Mouse (Mus musculus) heart, embryonic 12.5 days (tissue): ENCODE data around the gene Sorbs1. TPM values are rescaled to one million over a fixed set of nuclear protein-coding genes. Genes with fewer than 3 reads are reported as not detected.

Experiments
- ATAC-seq: fragments of 200-750 bp; cut with Nextera tagmentation; 2 replicates; pipeline ENCODE4 v1.8.0; 2017; ENCODE audit warnings: moderate TSS enrichment, moderate library complexity; ENCODE audit not compliant: insufficient number of reproducible peaks, low FRiP score
- H3K27ac ChIP-seq: fragments of 300-500 bp; sonication (generic); 2 replicates; pipeline ENCODE4 v1.5.1; 2016; ENCODE audit warnings: mild to moderate bottlenecking, moderate library complexity; ENCODE audit not compliant: poor library complexity, severe bottlenecking
- H3K27me3 ChIP-seq: fragments of 300-500 bp; sonication (generic); replicated peaks from 2 replicates; pipeline ENCODE4 v1.6.1; 2016; ENCODE audit warnings: mild to moderate bottlenecking, moderate library complexity
- H3K36me3 ChIP-seq: fragments of 300-500 bp; sonication (generic); 2 replicates; pipeline ENCODE4 v1.6.1; 2016; ENCODE audit warnings: mild to moderate bottlenecking, moderate library complexity
- H3K4me1 ChIP-seq: fragments of 300-500 bp; sonication (generic); replicated peaks from 2 replicates; pipeline ENCODE4 v1.6.1; 2016; ENCODE audit warnings: mild to moderate bottlenecking
- H3K4me2 ChIP-seq: fragments of 300-500 bp; sonication (generic); 2 replicates; pipeline ENCODE4 v1.6.1; 2016; ENCODE audit warnings: mild to moderate bottlenecking, moderate library complexity
- H3K4me3 ChIP-seq: fragments of 300-500 bp; sonication (generic); 2 replicates; pipeline ENCODE4 v1.5.1; 2016; ENCODE audit warnings: mild to moderate bottlenecking
- H3K9ac ChIP-seq: fragments of 300-500 bp; sonication (generic); 2 replicates; pipeline ENCODE4 v1.6.1; 2016; ENCODE audit warnings: mild to moderate bottlenecking, moderate library complexity
- H3K9me3 ChIP-seq: fragments of 300-500 bp; sonication (generic); replicated peaks from 2 replicates; pipeline ENCODE4 v1.6.1; 2016; ENCODE audit warnings: mild to moderate bottlenecking, moderate library complexity
- whole genome bisulfite sequencing: fragments of 180-500 bp; shearing (Covaris S2); methylation state at CpG from one replicate; pipeline ENCODE4 v1.1.7; 2016; 5-methylcytosine and 5-hydroxymethylcytosine counted together
- polyA plus RNA-seq: library from polyadenylated mRNA; unstranded; fragments of >200 nt; fragmentation: Nextera tagmentation; extraction: Ambion mirVana; gene quantifications from 2 replicates; pipeline ENCODE4 v1.2.1, GENCODE M21; 2016

Gene Sorbs1
- polyA plus RNA-seq, 1 experiment from 2014 or later = 86.6 TPM

GRCm38 (mm10) chr19:40425326-40425725 is 88.3 kb downstream of the Sorbs1 start:
- H3K4me1 ChIP-seq = peaks cover 63% of the 10 kb centered on the region
- peak; percentile 63; the same call in 1 of the 2 replicates for ATAC-seq
- WGBS = 29% methylated on average over 5 of the region's 5 CpGs
- no peaks in the 10 kb centered on the region for H3K9me3 ChIP-seq
- no peak overlapping the region for H3K4me2 ChIP-seq
- H3K36me3 ChIP-seq = no peaks in the 10 kb centered on the region
- no peak overlapping the region for H3K4me3 ChIP-seq
- H3K27me3 ChIP-seq = no peaks in the 10 kb centered on the region
- H3K27ac ChIP-seq = peak overlapping the region; percentile 73
- H3K9ac ChIP-seq = peak overlapping the region; percentile 60; the same call in 1 of the 2 replicates

- Histone ChIP-seq H3K36me3 (no peaks in the 10 kb centered on the region), H3K9ac (no peak overlapping the region), H3K4me1 (peaks cover 54% of the 10 kb centered on the region), H3K4me3 (no peak overlapping the region), H3K27ac (peak overlapping the region; percentile 63; the same call in 1 of the 2 replicates), H3K9me3 (no peaks in the 10 kb centered on the region), H3K27me3 (no peaks in the 10 kb centered on the region), H3K4me2 (no peak overlapping the region)
- ATAC-seq = no peak
- WGBS = 79% methylated on average over 7 of the region's 7 CpGs
Measured at GRCm38 (mm10) chr19:40421037-40421436, 92.5 kb downstream of the Sorbs1 start.

GRCm38 (mm10) chr19:40419315-40419714 is 94.3 kb downstream of the Sorbs1 start:
- Histone ChIP-seq H3K27ac (peak overlapping the region; percentile 36; the same call in 1 of the 2 replicates), H3K4me1 (peaks cover 53% of the 10 kb centered on the region), H3K9ac (no peak overlapping the region), H3K9me3 (no peaks in the 10 kb centered on the region), H3K36me3 (no peaks in the 10 kb centered on the region), H3K4me2 (no peak overlapping the region), H3K27me3 (no peaks in the 10 kb centered on the region), H3K4me3 (no peak overlapping the region)
- 53% methylated on average over 7 of the region's 7 CpGs for WGBS
- ATAC-seq = no peak

- peak overlapping the region; percentile 40; the same call in 1 of the 2 replicates for H3K9ac ChIP-seq
- peaks cover 46% of the 10 kb centered on the region for H3K4me1 ChIP-seq
- no peaks in the 10 kb centered on the region for H3K36me3 ChIP-seq
- WGBS = 56% methylated on average over 8 of the region's 8 CpGs
- peak overlapping the region; percentile 60; the same call in 1 of the 2 replicates for H3K27ac ChIP-seq
- no peak for ATAC-seq
- no peak overlapping the region for H3K4me3 ChIP-seq
- no peaks in the 10 kb centered on the region for H3K27me3 ChIP-seq
- H3K4me2 ChIP-seq = no peak overlapping the region
- no peaks in the 10 kb centered on the region for H3K9me3 ChIP-seq
Measured at GRCm38 (mm10) chr19:40417155-40417821, 96.3 kb downstream of the Sorbs1 start.

GRCm38 (mm10) chr19:40415725-40416124 is 97.9 kb downstream of the Sorbs1 start:
- Histone ChIP-seq H3K4me2 (no peak overlapping the region), H3K4me3 (no peak overlapping the region), H3K9ac (no peak overlapping the region), H3K9me3 (no peaks in the 10 kb centered on the region), H3K27ac (peak overlapping the region; percentile 87), H3K36me3 (no peaks in the 10 kb centered on the region), H3K4me1 (peaks cover 54% of the 10 kb centered on the region), H3K27me3 (no peaks in the 10 kb centered on the region)
- ATAC-seq = no peak
- WGBS = 84% methylated on average over 1 of the region's 1 CpGs

GRCm38 (mm10) chr19:40414798-40415475 is 98.6 kb downstream of the Sorbs1 start:
- 58% methylated on average over 11 of the region's 11 CpGs for WGBS
- Histone ChIP-seq H3K4me2 (no peak overlapping the region), H3K9ac (no peak overlapping the region), H3K9me3 (no peaks in the 10 kb centered on the region), H3K36me3 (no peaks in the 10 kb centered on the region), H3K27ac (peak overlapping the region; percentile 87), H3K27me3 (no peaks in the 10 kb centered on the region), H3K4me3 (no peak overlapping the region), H3K4me1 (peaks cover 55% of the 10 kb centered on the region)
- ATAC-seq = no peak

- Histone ChIP-seq H3K27ac (peak overlapping the region; percentile 87), H3K4me3 (no peak overlapping the region), H3K4me1 (peaks cover 58% of the 10 kb centered on the region), H3K4me2 (no peak overlapping the region), H3K9me3 (no peaks in the 10 kb centered on the region), H3K36me3 (no peaks in the 10 kb centered on the region), H3K9ac (no peak overlapping the region), H3K27me3 (no peaks in the 10 kb centered on the region)
- 52% methylated on average over 6 of the region's 6 CpGs for WGBS
- no peak for ATAC-seq
Measured at GRCm38 (mm10) chr19:40414386-40414785, 99.2 kb downstream of the Sorbs1 start.

- ATAC-seq = no peak
- Histone ChIP-seq H3K27ac (peak overlapping the region; percentile 50; the same call in 1 of the 2 replicates), H3K27me3 (no peaks in the 10 kb centered on the region), H3K4me3 (no peak overlapping the region), H3K9me3 (no peaks in the 10 kb centered on the region), H3K4me2 (no peak overlapping the region), H3K9ac (no peak overlapping the region), H3K36me3 (no peaks in the 10 kb centered on the region), H3K4me1 (peaks cover 61% of the 10 kb centered on the region)
- 48% methylated on average over 6 of the region's 6 CpGs for whole genome bisulfite sequencing
Measured at GRCm38 (mm10) chr19:40411379-40411813, 102.2 kb downstream of the Sorbs1 start.

GRCm38 (mm10) chr19:40410511-40410910 is 103.1 kb downstream of the Sorbs1 start:
- ATAC-seq = no peak
- H3K27ac ChIP-seq = no peak overlapping the region
- H3K4me3 ChIP-seq = no peak overlapping the region
- WGBS = 76% methylated on average over 4 of the region's 4 CpGs
- no peak overlapping the region for H3K9ac ChIP-seq
- no peaks in the 10 kb centered on the region for H3K27me3 ChIP-seq
- no peaks in the 10 kb centered on the region for H3K36me3 ChIP-seq
- peaks cover 67% of the 10 kb centered on the region for H3K4me1 ChIP-seq
- no peaks in the 10 kb centered on the region for H3K9me3 ChIP-seq
- H3K4me2 ChIP-seq = no peak overlapping the region

GRCm38 (mm10) chr19:40410109-40410508 is 103.5 kb downstream of the Sorbs1 start:
- Histone ChIP-seq H3K36me3 (no peaks in the 10 kb centered on the region), H3K27ac (peak overlapping the region; percentile 12; the same call in 1 of the 2 replicates), H3K9ac (no peak overlapping the region), H3K4me3 (no peak overlapping the region), H3K27me3 (no peaks in the 10 kb centered on the region), H3K4me2 (no peak overlapping the region), H3K4me1 (peaks cover 67% of the 10 kb centered on the region), H3K9me3 (no peaks in the 10 kb centered on the region)
- ATAC-seq = no peak
- WGBS = 57% methylated on average over 9 of the region's 9 CpGs

- 0 out of 2 replicates have a peak overlapping the region, but pooled peaks have one; percentile 12 for H3K27ac ChIP-seq
- ATAC-seq = no peak
- H3K4me2 ChIP-seq = no peak overlapping the region
- H3K36me3 ChIP-seq = no peaks in the 10 kb centered on the region
- H3K9me3 ChIP-seq = no peaks in the 10 kb centered on the region
- WGBS = 78% methylated on average over 11 of the region's 11 CpGs
- H3K9ac ChIP-seq = no peak overlapping the region
- peaks cover 67% of the 10 kb centered on the region for H3K4me1 ChIP-seq
- H3K4me3 ChIP-seq = no peak overlapping the region
- no peaks in the 10 kb centered on the region for H3K27me3 ChIP-seq
Measured at GRCm38 (mm10) chr19:40409500-40410035, 104.0 kb downstream of the Sorbs1 start.
